Mouse (Mus musculus) stomach, postnatal 0 days (tissue): ENCODE data around the gene Clcf1. TPM values are rescaled to one million over a fixed set of nuclear protein-coding genes. Genes with fewer than 3 reads are reported as not detected.
A peak's percentile ranks its signal among the peaks of the same experiment; 100 is the strongest.

Experiments used
- ATAC-seq: fragments of 200-750 bp; cut with Nextera tagmentation; 2 replicates; pipeline ENCODE4 v1.8.0; 2017; ENCODE audit not compliant: low FRiP score, low TSS enrichment
- DNase-seq: peaks from one replicate; pipeline ENCODE4 v3.0.0-alpha.2; 2016; ENCODE audit warnings: low spot score
- H3K27ac ChIP-seq: fragments of 300-500 bp; sonication (generic); replicated peaks from 2 replicates; pipeline ENCODE4 v1.5.1; 2014; ENCODE audit warnings: mild to moderate bottlenecking, control low read depth
- H3K27me3 ChIP-seq: fragments of 300-500 bp; sonication (generic); 2 replicates; pipeline ENCODE4 v1.6.1; 2014; ENCODE audit warnings: low read length; ENCODE audit not compliant: control insufficient read depth, insufficient read depth
- H3K36me3 ChIP-seq: fragments of 300-500 bp; sonication (generic); 2 replicates; pipeline ENCODE4 v1.6.1; 2014; ENCODE audit warnings: low read length, mixed read lengths; ENCODE audit not compliant: control insufficient read depth, insufficient read depth
- H3K4me1 ChIP-seq: fragments of 300-500 bp; sonication (generic); replicated peaks from 2 replicates; pipeline ENCODE4 v1.6.1; 2014; ENCODE audit warnings: antibody characterized with exemption; ENCODE audit not compliant: control insufficient read depth, insufficient read depth
- H3K4me2 ChIP-seq: fragments of 300-500 bp; sonication (generic); replicated peaks from 2 replicates; pipeline ENCODE4 v1.6.1; 2014; ENCODE audit warnings: low read depth, mild to moderate bottlenecking, control low read depth, moderate library complexity
- H3K4me3 ChIP-seq: fragments of 300-500 bp; sonication (generic); 2 replicates; pipeline ENCODE4 v1.5.1; 2014; ENCODE audit warnings: low read depth, low read length, control low read depth
- H3K9ac ChIP-seq: fragments of 300-500 bp; sonication (generic); 2 replicates; pipeline ENCODE4 v1.6.1; 2014; ENCODE audit warnings: mild to moderate bottlenecking, low read length, control low read depth, mixed read lengths
- H3K9me3 ChIP-seq: fragments of 300-500 bp; sonication (generic); 2 replicates; pipeline ENCODE4 v1.6.1; 2016; ENCODE audit warnings: low read length; ENCODE audit not compliant: control insufficient read depth
- CTCF ChIP-seq: IDR thresholded peaks from 2 replicates; pipeline ENCODE4 v1.5.1; 2016; ENCODE audit warnings: antibody characterized with exemption, low read depth, mild to moderate bottlenecking, moderate library complexity
- EP300 ChIP-seq: optimal IDR thresholded peaks from 2 replicates; pipeline ENCODE3; 2016; ENCODE audit warnings: antibody characterized with exemption
- WGBS: fragments of 180-500 bp; shearing (Covaris S2); extraction: QIAGEN DNeasy Blood & Tissue Kit; methylation state at CpG from one replicate; pipeline ENCODE4 v1.1.7; 2014; 5-methylcytosine and 5-hydroxymethylcytosine counted together
- polyA plus RNA-seq: library from polyadenylated mRNA; unstranded; fragments of >200 nt; fragmentation: Nextera tagmentation; extraction: Ambion mirVana; gene quantifications from 2 replicates; pipeline ENCODE4 v1.2.1, GENCODE M21; 2015

Clcf1 gene
- polyA plus RNA-seq, 1 experiment from 2014 or later = 3.6 TPM

DNA sequence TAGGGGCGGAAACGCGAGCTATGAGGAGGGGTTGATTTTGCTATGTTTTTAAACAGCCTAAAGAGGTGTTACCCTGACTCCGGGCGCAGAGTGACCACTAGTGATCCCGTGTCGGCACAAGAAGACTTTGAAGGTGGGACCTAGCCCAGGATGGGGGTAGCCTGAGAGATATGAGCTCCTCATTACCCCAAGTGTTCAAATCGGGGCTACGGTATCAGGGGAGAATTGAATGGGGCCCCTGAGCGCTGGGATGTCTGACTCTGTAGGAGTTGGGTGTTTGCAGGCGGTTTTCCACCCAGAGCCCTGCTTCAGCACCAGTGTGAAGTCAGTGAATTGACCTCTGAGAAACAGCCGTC is 43.8 kb downstream of the Clcf1 start:
- 0 out of 2 replicates have a peak, but pooled peaks cover 3% of the 10 kb centered on the region for H3K4me1 ChIP-seq
- TF ChIP-seq EP300 (no peak), CTCF (no peak)
- peak overlapping the region; percentile 24 for H3K9ac ChIP-seq
- WGBS = 19% methylated on average over 12 of the region's 12 CpGs
- no peak for DNase-seq
- H3K4me3 ChIP-seq = peak overlapping the region; percentile 63
- no peaks in the 10 kb centered on the region for H3K9me3 ChIP-seq
- no peaks in the 10 kb centered on the region for H3K36me3 ChIP-seq
- no peak overlapping the region for H3K27ac ChIP-seq
- H3K4me2 ChIP-seq = peak overlapping the region; percentile 89
- H3K27me3 ChIP-seq = no peaks in the 10 kb centered on the region
- ATAC-seq = no peak; the same call in 1 of the 2 replicates

DNA sequence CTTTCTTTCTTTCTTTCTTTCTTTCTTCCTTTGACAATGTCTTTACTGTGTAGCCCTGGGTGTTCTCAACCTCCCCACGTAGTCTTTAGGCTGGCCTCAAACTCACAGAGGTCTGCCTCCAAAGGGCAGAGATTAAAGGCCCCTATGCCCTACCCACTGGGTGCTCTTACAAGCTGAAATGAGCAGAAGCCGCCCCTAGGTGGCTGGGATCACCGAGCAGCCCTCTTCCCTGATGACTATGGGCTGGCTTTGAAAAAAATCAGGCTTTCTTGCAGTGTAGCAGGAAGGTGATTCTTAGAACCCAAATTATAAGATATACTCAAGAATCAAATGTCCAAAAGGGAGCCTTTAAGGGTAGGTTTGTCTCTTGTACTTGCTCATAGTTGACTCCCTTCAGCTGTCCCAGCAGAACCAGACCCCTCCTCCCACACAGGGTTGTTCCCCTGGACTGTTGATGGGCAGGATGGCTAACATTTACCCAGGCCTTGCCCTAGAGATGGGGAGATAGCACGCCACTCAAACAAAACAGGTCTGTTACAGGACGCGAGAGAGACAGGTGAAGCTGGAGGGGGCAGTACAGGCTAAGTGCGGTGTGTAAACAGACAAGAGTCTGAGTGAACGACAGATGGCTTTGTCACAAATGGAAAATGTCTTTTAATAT is 47.1 kb downstream of the Clcf1 start:
- DNase-seq (peak; percentile 57), ATAC-seq (peak; percentile 30; the same call in 1 of the 2 replicates)
- TF ChIP-seq CTCF (peak; percentile 60), EP300 (no peak)
- H3K4me1 ChIP-seq = 0 out of 2 replicates have a peak, but pooled peaks cover 6% of the 10 kb centered on the region
- H3K9ac ChIP-seq = no peak overlapping the region
- WGBS = 39% methylated on average over 8 of the region's 8 CpGs
- H3K9me3 ChIP-seq = no peaks in the 10 kb centered on the region
- H3K27me3 ChIP-seq = no peaks in the 10 kb centered on the region
- no peak overlapping the region for H3K4me3 ChIP-seq
- H3K27ac ChIP-seq = no peak overlapping the region; the same call in 1 of the 2 replicates
- no peak overlapping the region for H3K4me2 ChIP-seq
- H3K36me3 ChIP-seq = 0 out of 2 replicates have a peak, but pooled peaks cover 3% of the 10 kb centered on the region

DNA sequence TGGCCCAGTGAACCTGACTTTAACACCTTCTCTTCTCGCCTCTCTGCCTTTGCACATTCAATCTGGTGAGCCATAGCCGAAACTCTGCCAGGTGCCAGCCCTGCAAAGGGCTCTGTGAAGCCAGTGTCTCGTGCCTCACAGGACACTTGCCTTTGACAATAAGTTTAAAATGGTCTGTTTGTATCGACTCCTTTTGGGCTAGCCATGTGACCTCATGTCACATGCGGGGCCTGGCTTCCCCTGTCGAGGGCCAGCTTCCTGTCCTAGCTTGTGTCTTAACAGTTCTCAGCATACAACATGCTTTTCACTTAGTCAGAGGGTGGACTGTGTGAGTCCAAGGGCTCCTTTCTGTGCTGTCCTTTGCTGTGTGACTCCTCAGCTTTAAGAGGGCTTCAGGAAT is 48.7 kb downstream of the Clcf1 start:
- no peak for TF ChIP-seq EP300
- no peak for TF ChIP-seq CTCF
- 0 out of 2 replicates have a peak, but pooled peaks cover 5% of the 10 kb centered on the region for H3K4me1 ChIP-seq
- DNase-seq = no peak
- no peak overlapping the region for H3K4me3 ChIP-seq
- ATAC-seq = no peak
- no peak overlapping the region for H3K4me2 ChIP-seq
- H3K36me3 ChIP-seq = 0 out of 2 replicates have a peak, but pooled peaks cover 3% of the 10 kb centered on the region
- 73% methylated on average over 6 of the region's 6 CpGs for WGBS
- H3K9ac ChIP-seq = no peak overlapping the region
- no peaks in the 10 kb centered on the region for H3K9me3 ChIP-seq
- H3K27me3 ChIP-seq = no peaks in the 10 kb centered on the region
- no peak overlapping the region for H3K27ac ChIP-seq

DNA sequence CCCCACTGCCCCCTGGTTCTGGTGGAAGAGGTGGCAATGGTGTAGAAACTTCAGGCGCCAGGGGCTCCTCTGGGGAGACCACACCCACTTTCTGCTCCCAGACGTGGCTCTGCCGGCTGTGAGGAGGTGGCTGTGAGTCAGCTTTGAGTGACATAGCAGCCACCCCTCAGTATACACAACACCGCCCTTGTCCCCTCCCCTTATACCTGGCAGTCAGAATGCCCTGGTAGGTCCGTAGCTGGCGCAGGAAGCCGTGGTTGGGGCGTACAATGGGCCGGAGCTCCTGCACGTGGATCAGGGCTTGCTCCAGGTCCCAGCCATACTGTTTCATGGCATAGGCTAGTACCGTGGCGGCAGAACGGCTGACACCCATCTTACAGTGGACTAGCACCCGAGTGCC is 49.7 kb downstream of the Clcf1 start:
- ATAC-seq = peak; percentile 88
- no peak overlapping the region for H3K4me2 ChIP-seq
- WGBS = 44% methylated on average over 13 of the region's 14 CpGs
- DNase-seq = peak; percentile 83
- H3K27ac ChIP-seq = no peak overlapping the region
- no peaks in the 10 kb centered on the region for H3K27me3 ChIP-seq
- no peak overlapping the region for H3K4me3 ChIP-seq
- 0 out of 2 replicates have a peak, but pooled peaks cover 2% of the 10 kb centered on the region for H3K4me1 ChIP-seq
- 0 out of 2 replicates have a peak, but pooled peaks cover 3% of the 10 kb centered on the region for H3K36me3 ChIP-seq
- H3K9ac ChIP-seq = no peak overlapping the region
- no peaks in the 10 kb centered on the region for H3K9me3 ChIP-seq
- TF ChIP-seq EP300 = no peak
- TF ChIP-seq CTCF = no peak

DNA sequence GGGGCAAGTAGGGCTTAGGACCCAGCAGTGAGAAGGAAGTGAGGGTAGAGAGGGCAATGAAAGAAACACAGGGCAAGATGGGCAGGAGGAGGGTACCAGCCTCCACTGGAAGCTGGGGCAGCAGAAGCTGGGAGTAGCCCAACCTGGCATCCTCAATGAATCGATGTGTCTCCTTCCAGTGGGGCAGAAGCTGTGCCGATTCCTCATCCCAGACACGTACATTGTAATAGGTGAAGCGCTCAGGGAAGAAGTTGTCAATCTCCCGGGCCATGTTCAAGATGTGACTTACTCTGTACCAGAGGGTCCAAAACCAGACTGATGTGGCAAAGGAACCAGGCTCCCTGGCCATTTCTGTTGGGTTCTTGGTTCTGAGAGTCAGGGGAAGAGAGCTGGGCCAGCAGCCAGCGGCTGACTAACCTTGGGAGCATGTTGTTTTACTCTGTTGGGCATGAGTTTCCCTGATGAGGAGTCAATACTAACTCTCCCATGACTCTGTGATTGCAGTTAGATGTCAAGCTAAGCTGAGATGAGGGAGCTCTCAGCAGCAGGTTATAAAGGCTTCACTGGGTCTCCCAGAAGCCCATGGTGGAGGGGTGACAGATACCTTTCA is 50.2 kb downstream of the Clcf1 start:
- Histone ChIP-seq H3K4me2 (no peak overlapping the region), H3K27ac (0 out of 2 replicates have a peak overlapping the region, but pooled peaks have one; percentile 24), H3K27me3 (no peaks in the 10 kb centered on the region), H3K9me3 (no peaks in the 10 kb centered on the region), H3K4me3 (no peak overlapping the region), H3K36me3 (0 out of 2 replicates have a peak, but pooled peaks cover 3% of the 10 kb centered on the region), H3K4me1 (0 out of 2 replicates have a peak, but pooled peaks cover 2% of the 10 kb centered on the region), H3K9ac (no peak overlapping the region)
- no peak for TF ChIP-seq EP300
- no peak for TF ChIP-seq CTCF
- DNase-seq (no peak), ATAC-seq (no peak)
- WGBS = 95% methylated on average over 6 of the region's 6 CpGs

DNA sequence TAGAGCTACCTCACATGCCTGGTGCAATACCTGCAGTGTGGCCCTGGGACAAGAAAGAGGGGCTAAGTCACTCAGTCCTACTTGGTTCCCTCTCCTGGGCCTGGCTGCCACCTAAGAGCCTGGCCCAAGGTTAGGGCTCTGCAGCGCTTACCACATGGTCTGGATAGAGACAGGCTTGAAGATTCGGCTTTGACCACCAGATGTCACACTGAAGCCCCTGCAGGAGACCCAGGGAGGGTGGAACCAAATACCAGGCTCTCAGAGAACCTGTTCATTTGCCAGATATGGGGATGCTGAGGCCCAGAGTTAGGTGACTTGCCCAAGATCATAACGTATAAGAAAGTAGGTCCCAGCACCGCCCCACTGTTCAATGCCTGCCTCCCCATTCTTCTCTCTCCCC is 51.9 kb downstream of the Clcf1 start:
- no peak for ATAC-seq

More for the DNA sequence above, 51.9 kb downstream of the Clcf1 start:
- no peaks in the 10 kb centered on the region for H3K9me3 ChIP-seq
- H3K27ac ChIP-seq = no peak overlapping the region
- WGBS = 62% methylated on average over 4 of the region's 4 CpGs
- TF ChIP-seq EP300 = no peak
- peak; percentile 38 for TF ChIP-seq CTCF
- 0 out of 2 replicates have a peak, but pooled peaks cover 3% of the 10 kb centered on the region for H3K36me3 ChIP-seq
- no peak overlapping the region for H3K4me2 ChIP-seq
- H3K9ac ChIP-seq = no peak overlapping the region
- H3K27me3 ChIP-seq = no peaks in the 10 kb centered on the region
- H3K4me3 ChIP-seq = no peak overlapping the region
- no peak for DNase-seq
- H3K4me1 ChIP-seq = 0 out of 2 replicates have a peak, but pooled peaks cover 2% of the 10 kb centered on the region
